Mouse (Mus musculus) gastrocnemius, postnatal 36 days (tissue): Measurements from ENCODE around the gene Fem1b. TPM values are rescaled to one million over a fixed set of nuclear protein-coding genes. Genes with fewer than 3 reads are reported as not detected.
"Not testable (repeated sequence)": the region's sequence is repeated elsewhere in the genome, so short reads cannot be mapped to it uniquely, and the experiment has no call there.

Experiments
- DNase-seq, 2 experiments: peaks; one replicate each; pipeline ENCODE4 v3.0.0; 2022
- intact Hi-C: fragments of 180-260 bp; cut with DNase I; formaldehyde crosslinking; loops from one replicate; pipeline ENCODE4 v1.15.1; 2025
- long read RNA-seq, 2 experiments: library from polyadenylated mRNA; stranded (forward); transcript quantifications; one replicate each; pipeline ENCODE4 v2.0.0; 2021
- total RNA-seq, 2 experiments: library from RNA; stranded (reverse); gene quantifications; 2 replicates each; pipeline ENCODE4 v1.2.3; 2021

Fem1b gene
- 10 to 100 TPM; 13.6 to 13.8 TPM for total RNA-seq
- long read RNA-seq, experiment 1, full-length matches to known transcripts, result 1 of 3 reads
- long read RNA-seq, experiment 1, partial matches to known transcripts, result 0 of 3 reads
- long read RNA-seq, experiment 1, other reads (novel, unspliced or antisense), result 2 of 3 reads
- long read RNA-seq, experiment 2, full-length matches to known transcripts, result 1 of 6 reads
- long read RNA-seq, experiment 2, partial matches to known transcripts, result 0 of 6 reads
- long read RNA-seq, experiment 2, other reads (novel, unspliced or antisense), result 5 of 6 reads

DNA sequence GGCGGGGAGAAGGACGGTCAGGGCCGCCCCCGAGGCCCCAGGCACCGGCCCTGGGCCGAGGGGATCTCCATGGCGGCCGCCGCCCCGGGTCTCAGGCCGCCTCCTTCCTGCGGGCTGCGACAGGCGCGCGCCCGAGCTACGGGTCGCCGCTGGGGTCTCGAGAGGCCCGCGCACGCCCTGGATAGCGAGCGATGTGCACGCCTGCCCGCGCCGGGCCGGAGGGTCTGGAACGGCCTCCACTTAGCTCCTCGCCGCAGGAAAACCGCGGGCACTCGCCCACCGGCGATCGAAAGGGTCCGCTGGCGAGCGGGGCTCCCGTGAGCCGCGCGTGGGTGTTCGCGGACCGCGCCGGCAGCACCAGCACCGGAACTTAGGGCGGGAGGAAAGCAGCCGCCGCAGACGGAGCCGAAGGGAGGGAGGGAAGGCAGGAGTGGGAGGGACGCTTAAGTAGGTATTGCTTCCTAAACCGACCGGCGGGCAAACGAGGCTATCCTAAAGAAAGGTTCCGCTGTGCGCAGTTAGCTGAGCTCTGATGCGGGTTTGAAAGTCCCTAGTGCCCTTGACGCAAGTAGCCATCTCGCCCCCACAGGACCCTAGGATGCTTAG lies at the start of gene Fem1b:
Fem1b (minus strand) TSS at position 419 of the 606 bp plus-strand sequence.
- DNase-seq, result peak; percentile 83 to 90
- intact Hi-C loops, result no loop called here

DNA sequence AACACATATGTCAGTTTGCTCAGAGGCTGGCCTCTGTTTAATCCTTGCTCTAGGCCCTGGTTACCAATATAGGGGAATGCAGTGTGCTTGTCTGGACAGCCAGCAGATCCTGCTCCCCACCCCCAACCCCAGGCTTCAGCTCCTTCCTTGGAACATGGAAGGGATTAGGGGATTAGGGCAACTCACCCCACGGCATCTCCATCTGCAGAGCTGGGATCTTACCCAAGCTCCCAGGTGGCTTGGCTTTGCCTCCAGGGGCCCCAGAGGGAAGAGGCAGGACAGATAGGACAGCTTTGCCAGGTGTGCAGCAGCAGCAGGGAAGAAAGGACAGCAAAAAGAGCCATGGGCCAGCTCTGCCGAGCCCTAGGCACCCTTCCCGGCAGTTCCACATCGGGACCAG lies 49.1 kb upstream of the Fem1b start:
- intact Hi-C loops, result no loop called here
- no peak for DNase-seq

DNA sequence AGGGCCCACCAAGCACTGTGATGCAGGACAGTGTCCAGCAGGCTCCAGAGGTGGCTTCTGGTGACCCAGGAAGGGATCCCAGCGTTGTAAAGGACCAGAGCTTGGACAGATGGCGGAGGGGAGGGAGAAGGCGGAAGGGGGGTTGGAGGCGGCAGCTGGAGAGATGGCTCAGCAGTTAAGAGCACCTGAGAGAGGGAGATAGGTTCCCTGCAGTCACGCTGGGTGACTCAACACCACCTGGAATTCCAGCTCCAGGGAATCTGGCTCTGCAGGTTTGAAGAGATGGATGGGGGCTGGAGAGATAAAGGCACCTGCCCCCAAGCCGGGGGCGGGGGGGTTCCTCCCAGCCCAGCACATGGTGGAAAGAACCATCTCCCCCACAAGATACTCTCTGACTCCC lies 48.4 kb upstream of the Fem1b start:
- DNase-seq, intact Hi-C loops: not testable (repeated sequence)

DNA sequence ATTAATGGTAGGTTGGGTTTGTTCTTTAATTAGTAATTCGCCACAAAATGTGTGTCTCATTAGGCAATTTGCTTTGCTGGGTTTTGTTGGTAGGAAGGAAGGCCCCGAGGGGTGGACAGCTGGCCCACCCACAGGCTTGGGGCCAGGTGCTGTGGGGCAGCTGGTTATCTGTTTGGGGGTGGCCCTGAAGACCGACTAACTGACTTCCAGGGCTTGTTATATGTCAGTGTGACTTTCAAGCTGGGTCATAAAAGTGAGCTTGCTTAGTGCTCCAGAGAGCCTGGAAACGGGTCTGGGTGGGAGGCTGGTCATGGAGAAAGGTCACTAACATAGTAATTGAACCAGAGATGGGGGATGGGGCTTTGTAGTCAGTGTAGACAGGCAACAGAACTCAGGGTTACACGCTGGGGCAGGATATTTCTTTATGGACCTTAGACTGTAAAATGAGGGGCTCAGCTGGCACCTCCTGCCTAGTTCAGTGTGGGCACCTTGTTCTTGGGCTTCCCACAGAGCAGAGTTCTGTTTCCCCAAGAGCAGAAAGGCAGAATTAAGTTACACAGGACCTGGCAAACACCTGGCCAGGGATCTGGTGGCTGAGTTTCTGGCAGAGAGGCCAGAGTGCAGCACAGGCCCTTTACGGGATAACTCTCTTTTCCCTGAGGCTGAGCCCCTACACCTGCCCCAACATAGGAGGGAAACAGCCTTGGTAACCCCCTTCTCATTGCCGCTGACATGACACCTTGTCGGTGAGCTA lies 46.7 kb upstream of the Fem1b start:
- intact Hi-C loops, result no loop called here
- no peak for DNase-seq

DNA sequence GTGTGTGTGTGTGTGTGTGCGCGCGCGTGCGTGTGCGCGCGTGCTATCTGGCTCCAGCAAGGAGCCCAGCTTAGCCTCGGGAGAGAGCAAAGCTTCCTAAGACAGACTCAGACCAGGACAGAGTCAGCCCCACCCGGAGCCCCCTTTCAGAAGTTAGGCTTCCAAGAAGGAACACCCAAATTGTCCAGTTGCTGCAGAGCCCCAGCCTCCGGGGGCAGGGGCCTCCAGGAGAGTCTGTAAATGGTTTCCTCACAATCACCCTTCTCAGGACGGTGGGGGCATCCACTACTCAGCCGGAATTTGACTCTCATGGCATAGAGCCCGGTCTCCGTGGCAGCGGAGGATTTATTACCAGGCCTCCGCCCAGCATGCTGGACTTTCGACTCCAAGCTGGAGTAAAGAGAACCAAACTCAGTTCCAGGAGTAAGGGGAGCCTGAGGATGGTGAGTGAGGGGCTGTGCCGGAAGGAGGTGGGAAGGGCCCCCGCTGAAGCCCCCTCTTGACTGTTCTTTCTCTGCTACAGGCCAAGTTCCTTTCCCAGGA lies 46.1 kb upstream of the Fem1b start, which contains the start of gene Calml4:
Calml4 (plus strand) TSS at position 362 of the 543 bp plus-strand sequence.
- DNase-seq, result peak; percentile 81 to 84
- intact Hi-C loops, result no loop called here

DNA sequence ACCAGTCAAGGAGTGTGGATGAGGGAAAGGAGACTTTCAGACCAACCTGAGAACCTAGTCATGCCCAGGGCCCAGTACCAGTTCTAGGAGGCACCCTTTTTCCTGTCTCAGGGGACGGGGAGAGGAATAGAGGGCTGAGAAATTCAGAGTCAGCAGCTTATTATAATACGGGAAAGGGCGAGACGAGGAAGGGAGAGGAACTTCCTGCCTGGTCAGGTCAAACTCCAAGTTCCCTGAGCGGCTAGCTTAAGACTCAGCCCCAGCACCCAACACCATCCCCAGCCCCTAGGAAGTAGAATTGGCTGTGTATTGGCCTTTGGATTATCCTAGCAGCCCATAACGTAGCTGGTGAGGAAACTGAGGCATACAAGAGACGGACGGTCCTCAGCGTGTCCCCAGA lies 45.5 kb upstream of the Fem1b start:
- intact Hi-C loops, result no loop called here
- no peak for DNase-seq

DNA sequence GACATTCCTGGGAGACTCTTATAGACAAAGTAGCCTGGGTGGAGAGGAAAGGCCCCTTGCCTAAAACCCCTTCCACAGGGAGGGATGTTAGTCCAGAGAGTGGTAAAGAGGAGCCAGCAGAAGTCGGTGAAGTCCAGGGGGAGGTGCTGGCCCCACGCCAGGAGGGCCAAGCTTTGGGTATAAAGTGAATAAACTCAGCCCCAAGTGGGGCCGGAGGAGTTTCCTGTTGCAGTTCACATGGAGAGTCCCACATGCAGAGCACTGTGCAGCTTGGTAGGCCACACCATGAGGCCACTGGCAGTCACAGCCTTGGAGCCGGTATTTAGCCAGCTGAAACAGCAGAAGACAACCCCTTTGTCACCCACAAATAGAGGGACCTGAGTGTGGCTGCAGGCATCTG lies 42.7 kb upstream of the Fem1b start:
- DNase-seq, result no peak
- intact Hi-C loops, result no loop called here

DNA sequence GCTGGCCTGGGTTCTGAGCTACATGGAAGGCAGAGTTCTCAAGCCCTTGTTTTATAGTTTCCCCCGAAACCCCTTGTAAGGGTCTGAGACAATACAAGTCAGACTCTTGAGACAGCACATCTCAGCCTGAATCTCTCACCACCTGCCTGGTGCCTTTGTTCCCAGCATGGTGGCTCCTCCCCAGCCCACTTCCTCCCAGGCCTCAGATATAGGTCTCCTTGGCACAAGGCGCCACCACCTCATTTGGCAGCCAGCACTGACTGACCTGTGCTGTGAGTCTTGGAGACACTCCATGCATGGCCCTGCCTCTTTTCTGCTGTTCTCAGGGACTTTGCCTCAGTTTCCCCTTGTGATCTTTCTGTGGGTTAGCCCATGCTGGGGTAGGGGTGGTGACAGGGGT lies 39.8 kb upstream of the Fem1b start:
- DNase-seq, result no peak
- intact Hi-C loops, result no loop called here

DNA sequence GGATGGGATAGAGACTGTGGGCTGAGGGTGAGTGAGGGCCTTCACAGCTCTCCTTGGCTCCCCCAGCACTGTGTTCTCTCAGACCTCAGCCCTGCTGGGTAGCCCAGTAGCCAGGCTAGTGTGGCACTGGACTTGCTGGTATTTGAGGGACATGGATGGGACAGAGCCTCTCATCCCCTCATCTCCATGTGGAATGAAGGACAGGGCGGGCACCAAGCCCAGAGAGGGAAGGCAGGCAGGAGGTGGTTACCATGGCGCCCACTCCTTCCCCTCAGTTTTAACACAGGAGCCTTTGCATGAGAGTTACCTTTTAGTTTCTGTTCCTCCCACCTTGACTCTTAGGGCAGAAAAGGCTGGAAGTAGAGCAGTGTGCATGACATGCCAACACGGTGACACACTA lies 36.9 kb upstream of the Fem1b start:
- intact Hi-C loops, result loop anchor here (5.0 kb wide), 2 partner anchors 54 to 134 kb away; no protein-coding TSS in a partner anchor
- peak in 1 of 2 experiments; percentile 11 for DNase-seq

DNA sequence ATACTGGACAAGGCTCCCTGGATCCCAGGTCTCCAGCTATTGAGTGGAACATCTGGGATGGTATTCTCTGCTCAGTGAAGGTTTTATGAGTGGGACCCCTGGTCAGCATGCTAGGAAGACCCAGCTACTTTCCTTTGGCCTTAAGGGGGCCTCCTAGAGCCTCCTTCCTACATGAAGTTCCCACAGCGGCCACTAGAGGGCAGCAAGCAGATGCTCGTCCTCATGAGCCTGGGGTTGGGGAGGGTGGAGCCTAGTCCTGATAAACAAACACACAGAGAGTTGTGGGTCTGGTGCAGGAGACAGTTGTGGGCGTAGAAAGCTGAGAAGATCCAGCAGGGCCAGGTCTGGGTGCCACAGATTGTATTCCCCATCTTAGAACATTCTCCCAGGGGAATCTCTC lies 36.0 kb upstream of the Fem1b start:
- intact Hi-C loops, result loop anchor here (2.0 to 5.0 kb wide), 3 partner anchors 55 to 277 kb away; no protein-coding TSS in a partner anchor
- peak; percentile 86 to 87 for DNase-seq

DNA sequence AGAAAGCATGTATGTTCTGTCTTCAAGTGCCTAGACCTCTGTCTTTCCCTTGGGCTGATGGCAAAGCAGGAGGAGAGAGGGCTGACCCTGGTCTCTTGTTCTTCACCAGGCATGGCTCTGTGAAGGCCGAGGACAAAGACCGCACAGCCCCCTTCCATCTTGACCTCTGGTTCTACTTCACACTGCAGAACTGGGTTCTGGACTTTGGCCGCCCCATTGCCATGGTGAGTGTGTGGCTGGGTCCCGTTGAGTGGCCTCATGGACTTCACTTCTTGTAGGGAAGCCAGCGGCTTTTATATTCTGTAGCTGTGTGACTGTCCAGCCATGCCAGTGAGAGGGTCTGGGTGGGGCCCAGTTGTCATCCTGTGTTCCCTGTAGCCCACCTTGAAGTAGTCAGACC lies 32.7 kb upstream of the Fem1b start:
- intact Hi-C loops, result no loop called here
- no peak for DNase-seq

DNA sequence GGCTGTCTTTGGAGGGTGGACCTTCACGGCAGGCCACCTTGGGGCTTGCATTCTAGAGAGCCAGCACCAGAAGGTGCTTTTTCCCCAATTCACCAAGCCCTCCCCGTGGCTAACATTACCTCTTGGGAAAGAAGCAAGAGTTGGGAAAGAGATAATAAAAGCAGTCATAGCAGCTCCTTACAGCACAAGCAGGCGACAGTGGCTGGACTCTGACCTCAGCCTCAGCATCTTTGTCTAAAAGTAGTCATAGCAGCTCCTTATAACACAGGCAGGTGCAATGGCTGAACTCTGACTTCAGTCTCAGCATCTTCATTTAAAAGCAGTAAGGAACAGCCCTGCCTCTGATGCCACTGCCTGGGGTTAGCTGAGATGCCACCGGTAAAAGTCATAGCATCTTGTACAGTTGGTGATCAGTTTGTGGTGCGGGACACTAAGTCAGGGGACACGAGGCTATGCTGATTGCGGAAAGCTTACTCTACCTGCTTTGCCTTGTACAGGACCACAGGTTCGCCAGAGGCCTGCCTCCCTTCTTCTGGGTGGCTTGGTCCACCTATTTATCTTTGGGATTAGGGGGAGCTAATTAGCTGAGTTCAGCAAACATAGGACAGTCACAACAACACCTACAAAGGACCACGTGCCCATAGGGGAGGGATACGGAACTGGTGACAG lies 31.8 kb upstream of the Fem1b start:
- intact Hi-C loops, result no loop called here
- no peak for DNase-seq

DNA sequence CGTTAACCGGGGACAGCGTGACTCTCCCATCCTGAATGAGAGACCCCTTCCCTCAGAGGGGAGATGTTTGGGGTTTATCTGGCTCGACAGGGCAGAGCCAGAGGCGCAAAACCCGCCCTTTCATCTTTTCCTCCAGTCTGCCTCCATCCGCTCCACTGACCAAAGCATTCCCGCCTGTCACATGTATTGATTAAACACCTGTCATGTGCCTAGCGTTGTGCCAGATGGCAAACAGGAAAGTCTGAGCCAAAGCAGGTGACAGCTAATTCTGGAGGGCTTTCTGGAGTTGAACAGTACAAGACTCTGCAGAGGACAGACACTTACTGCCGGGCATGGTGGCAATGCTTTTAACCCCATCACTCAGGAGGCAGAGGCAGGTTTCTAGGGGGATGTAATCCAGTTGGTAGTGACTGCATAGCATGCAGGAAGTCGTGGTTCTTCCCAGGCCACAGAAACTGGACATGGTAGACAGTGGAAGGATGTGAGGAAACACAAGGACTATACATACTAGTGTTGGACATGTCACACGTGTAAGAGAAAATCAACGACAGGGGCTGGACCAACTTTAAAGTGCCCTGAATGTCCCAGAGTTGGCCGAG lies 27.5 kb upstream of the Fem1b start:
- peak in 1 of 2 experiments; percentile 14 for DNase-seq
- intact Hi-C loops, result no loop called here

DNA sequence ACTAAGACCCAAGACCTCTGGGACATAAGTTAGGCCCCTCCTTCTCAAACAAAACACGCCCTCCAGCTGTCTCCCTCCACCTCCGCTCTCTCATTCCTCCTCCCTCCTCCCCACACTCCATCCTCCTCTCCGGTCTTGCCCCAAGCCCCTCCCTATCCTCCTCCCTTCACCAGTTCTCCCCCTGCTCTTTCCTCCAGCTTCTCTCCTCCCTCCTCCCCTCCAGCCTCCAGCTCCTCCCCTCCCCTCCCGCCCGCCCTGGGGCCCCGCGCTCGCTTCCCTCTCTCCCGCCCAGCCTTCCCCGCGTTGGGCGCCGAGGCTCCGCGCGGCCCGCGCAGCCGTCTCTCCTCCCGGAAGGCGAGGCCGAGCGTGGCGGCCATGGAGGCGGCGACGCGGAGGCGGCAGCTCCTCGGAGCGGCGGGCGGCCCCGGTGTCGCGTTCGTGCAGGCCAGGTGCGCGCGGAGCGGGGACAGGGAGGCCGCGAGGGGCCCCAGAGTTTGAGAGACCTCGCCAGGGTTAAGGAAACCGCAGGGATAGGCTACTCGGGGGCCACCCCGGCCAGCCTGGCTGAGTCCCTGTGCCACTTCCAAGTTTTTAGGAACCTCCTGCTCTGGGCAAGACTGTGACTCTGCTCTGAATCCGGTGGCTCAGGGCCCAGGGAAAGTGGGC lies 26.9 kb upstream of the Fem1b start, which contains the start of gene Cln6:
Cln6 (plus strand) TSS at position 280 of the 666 bp plus-strand sequence.
- intact Hi-C loops, result no loop called here
- peak; percentile 61 to 63 for DNase-seq

DNA sequence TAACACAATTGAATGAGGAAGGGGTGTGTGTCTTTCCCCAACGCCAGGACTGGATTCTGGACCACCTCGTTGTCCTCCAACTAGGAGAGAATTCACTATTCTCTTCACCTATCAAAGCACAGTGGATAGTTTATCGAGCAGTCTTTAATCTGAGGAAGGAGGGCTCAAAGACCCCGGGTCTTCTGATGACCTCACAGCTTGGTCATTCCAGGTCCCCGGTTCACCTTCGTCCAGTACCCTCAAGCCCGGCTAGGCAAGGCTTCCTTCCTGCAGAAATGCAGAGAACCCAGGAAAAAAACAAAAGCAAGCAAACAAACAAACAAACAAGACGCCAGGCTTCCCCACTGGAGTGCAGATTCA lies 26.4 kb upstream of the Fem1b start:
- no peak for DNase-seq
- intact Hi-C loops, result no loop called here

DNA sequence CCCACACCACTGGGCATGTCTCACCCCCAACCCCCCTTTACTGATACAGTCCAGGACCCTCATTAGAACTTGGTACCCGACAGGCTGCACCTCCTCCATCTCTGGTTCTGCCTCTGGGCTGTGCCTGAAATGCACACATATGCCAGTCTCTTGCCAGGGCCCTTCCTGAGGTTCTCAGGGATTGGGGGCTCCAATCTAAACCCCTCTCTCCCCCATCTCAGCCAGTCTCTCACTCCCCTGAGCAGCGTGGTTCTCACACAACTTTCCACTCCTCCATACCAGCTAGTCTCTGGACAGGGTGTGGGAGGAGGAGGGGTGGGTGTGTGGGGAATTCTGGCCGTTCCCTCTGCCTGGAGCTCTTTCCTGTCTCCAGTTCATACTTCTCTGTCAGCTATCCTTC lies 25.9 kb upstream of the Fem1b start:
- intact Hi-C loops, result no loop called here
- DNase-seq, result no peak

DNA sequence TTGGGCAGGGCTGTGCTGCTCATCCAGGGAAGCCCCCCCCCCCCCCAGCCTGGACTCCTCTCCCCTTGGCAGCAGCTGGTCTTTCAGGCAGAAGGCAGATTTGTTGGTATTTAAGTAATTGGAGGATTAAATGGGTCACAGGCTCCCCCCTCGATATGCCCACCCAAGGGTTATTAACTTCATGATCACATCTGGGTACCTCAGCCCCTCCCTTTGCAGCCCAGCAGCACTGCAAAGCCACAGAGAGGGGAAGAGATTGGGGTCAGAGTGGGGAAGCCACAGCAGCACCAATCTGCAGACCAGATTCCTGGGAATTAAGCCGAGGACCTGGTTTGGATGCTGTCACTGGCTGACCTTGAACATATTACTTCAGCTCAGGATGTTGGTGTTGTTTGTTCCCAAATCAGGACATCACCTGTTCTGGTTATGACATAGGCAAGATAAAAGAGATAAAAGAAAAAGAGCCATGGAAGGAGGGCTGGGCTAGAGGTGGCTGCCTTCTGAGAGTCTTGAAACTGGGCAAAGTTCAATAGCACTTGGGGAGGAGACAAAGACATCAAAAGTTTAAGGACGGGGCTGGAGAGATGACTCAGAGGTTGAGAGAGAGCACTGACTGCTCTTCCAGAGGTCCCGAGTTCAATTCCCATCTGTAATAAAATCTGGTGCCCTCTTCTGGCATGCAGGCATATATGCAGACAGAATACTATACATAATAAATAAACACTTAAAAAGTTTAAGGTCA lies 24.1 kb upstream of the Fem1b start:
- intact Hi-C loops, result no loop called here
- no peak for DNase-seq

DNA sequence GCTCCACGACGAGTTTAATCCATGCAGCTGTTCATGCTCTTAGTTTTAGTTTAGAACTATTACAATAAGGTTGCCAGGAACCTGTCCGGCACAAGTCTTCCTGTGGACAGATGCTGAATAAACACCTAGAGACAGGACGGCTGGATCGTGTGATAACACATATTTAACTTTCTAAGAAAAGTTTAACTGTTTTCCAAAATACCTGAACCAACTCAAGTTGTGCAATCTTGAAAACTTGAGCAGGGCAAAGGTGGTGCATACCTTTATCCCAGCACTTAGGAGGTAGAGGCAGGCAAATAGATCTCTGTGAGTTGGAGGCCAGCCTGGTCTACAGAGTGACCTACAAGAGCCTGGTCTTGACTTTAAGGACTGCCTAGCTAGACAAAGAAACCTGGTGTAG lies 23.2 kb upstream of the Fem1b start:
- intact Hi-C loops, result no loop called here
- no peak for DNase-seq

DNA sequence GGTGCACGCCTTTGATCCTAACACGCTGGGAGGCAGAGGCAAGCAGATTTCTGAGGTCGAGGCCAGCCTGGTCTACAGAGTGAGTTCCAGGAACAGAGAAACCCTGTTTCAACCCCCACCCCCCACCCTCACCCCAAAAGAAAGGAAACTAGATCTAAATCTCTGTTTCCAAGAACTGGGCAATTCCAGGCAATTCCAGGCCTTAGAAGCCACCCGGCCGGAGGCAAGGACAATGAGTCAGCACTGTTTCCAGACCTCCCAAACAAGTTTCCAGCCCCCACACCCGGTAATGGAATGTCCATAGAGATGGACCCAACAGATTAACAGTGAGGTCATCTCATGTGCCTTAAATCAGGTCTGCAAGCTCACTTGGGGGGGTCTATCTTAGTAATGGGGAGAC lies 18.1 kb upstream of the Fem1b start:
- intact Hi-C loops, result loop anchor here (5.0 kb wide), 1 partner anchor 48 kb away; no protein-coding TSS in a partner anchor
- DNase-seq, result no peak
